Mouse (Mus musculus) olfactory bulb, adult 2 months (tissue): Measurements from ENCODE around the gene Ppp1r18. TPM values are rescaled to one million over a fixed set of nuclear protein-coding genes. Genes with fewer than 3 reads are reported as not detected.

Experiments
- H3K27ac ChIP-seq: fragments of 200-500 bp; 2 replicates; pipeline ENCODE4 v1.5.1; 2012; ENCODE audit warnings: low read depth, low read length; ENCODE audit not compliant: insufficient read depth
- H3K4me1 ChIP-seq: fragments of 200-500 bp; 2 replicates; pipeline ENCODE4 v1.6.1; 2012; ENCODE audit warnings: low read length; ENCODE audit not compliant: control insufficient read depth, insufficient read depth
- H3K4me3 ChIP-seq: fragments of 200-500 bp; 2 replicates; pipeline ENCODE4 v1.5.1; 2012; ENCODE audit warnings: mild to moderate bottlenecking, low read depth, low read length, moderate library complexity; ENCODE audit not compliant: insufficient read depth
- CTCF ChIP-seq: fragments of 200-500 bp; IDR thresholded peaks from 2 replicates; pipeline ENCODE4 v1.5.1; 2012; ENCODE audit warnings: low read depth, mild to moderate bottlenecking, low read length, moderate library complexity; ENCODE audit not compliant: insufficient read depth
- POLR2A ChIP-seq: fragments of 200-500 bp; IDR thresholded peaks from 2 replicates; pipeline ENCODE4 v1.6.1; 2012; ENCODE audit warnings: mild to moderate bottlenecking, low read depth, low read length, moderate library complexity; ENCODE audit not compliant: insufficient read depth
- WGBS: fragments of 180-500 bp; shearing (Covaris S2); methylation state at CpG from one replicate; pipeline ENCODE4 v1.1.7; 2018; 5-methylcytosine and 5-hydroxymethylcytosine counted together
- polyA plus RNA-seq: library from polyadenylated mRNA; stranded (reverse); fragments of >200 nt; gene quantifications from 2 replicates; pipeline ENCODE4 v1.2.4, GENCODE M21; 2012; ENCODE audit warnings: low replicate concordance; ENCODE audit not compliant: missing spikeins, insufficient read depth, insufficient read length

The Ppp1r18 gene
- polyA plus RNA-seq, 1 experiment = not detected

DNA sequence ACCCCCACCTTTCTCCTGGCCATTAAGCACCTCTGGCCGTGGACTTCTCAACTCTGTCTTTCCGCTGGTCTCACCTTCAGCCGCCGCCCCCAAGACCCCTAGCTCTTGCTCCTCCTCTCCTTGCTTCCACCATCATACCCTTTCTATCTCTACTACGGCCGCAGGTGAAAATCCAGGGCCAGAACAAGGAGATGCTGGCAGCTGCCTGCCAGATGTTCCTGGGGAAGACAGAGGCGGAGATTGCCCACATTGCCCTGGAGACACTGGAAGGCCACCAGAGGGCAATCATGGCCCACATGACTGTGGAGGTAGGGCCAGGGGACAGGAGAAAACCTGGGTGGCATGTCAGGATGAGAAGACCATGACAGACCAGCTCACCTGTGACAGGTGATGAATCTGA, 41.0 kb upstream of the Ppp1r18 start:
- WGBS = 80% methylated on average over 7 of the region's 7 CpGs

DNA sequence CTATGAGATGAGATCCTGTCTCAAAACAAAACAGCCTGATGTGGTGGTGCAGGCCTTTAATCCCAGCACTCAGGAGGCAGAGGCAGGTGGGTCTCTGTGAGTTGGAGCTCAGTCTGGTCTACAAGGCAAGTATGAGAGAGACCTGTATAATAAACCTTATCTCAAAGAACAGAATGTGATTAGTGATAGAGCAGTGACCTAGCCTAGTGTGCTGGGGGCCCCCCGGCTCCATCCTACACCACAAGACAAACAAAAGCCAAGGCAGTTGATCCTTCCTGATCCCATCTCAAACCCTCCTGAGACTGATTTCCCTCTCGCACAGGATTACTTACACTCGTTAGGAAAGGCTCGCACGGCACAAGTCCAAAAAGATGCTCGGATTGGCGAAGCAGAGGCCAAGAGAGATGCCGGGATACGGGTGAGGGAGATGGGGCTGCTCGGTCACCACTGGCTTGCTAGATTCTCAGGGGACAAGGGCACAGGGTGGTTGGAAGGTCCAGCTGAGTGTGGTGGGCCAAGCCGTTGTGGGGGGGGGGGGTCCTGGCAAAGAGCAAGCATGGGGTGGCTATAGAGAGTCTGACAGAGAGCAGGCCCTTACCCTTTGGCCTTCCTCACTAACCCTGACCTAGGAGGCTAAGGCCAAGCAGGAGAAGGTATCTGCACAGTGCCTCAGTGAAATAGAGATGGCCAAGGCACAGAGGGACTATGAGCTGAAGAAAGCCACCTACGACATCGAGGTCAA, 40.1 kb upstream of the Ppp1r18 start:
- 89% methylated on average over 13 of the region's 13 CpGs for WGBS
- H3K27ac ChIP-seq = no peak overlapping the region
- H3K4me1 ChIP-seq = peaks cover 21% of the 10 kb centered on the region
- TF ChIP-seq CTCF (no peak), POLR2A (no peak)
- no peak overlapping the region for H3K4me3 ChIP-seq

More for the DNA sequence above, 41.0 kb upstream of the Ppp1r18 start:
- no peak overlapping the region for H3K4me3 ChIP-seq
- peaks cover 18% of the 10 kb centered on the region for H3K4me1 ChIP-seq
- no peak for TF ChIP-seq CTCF
- TF ChIP-seq POLR2A = no peak
- H3K27ac ChIP-seq = no peak overlapping the region

- 7% methylated on average over 21 of the region's 21 CpGs for WGBS
- H3K4me1 ChIP-seq = peaks cover 2% of the 10 kb centered on the region
- TF ChIP-seq POLR2A (no peak), CTCF (peak; percentile 80)
These were observed 35.7 kb upstream of the Ppp1r18 start for GRCm38 (mm10) chr17:35829737-35830136.

GRCm38 (mm10) chr17:35832400-35833238, 32.8 kb upstream of the Ppp1r18 start:
- H3K4me1 ChIP-seq = peaks cover 18% of the 10 kb centered on the region
- no peak overlapping the region for H3K4me3 ChIP-seq
- no peak overlapping the region for H3K27ac ChIP-seq
- TF ChIP-seq POLR2A = no peak
- no peak for TF ChIP-seq CTCF
- whole genome bisulfite sequencing = 71% methylated on average over 8 of the region's 8 CpGs

More at GRCm38 (mm10) chr17:35829737-35830136, 35.7 kb upstream of the Ppp1r18 start:
- Histone ChIP-seq H3K4me3 (no peak overlapping the region), H3K27ac (no peak overlapping the region)

- Histone ChIP-seq H3K27ac (no peak overlapping the region), H3K4me1 (peaks cover 18% of the 10 kb centered on the region), H3K4me3 (no peak overlapping the region)
- no peak for TF ChIP-seq POLR2A
- 28% methylated on average over 5 of the region's 5 CpGs for WGBS
These were observed 32.1 kb upstream of the Ppp1r18 start for GRCm38 (mm10) chr17:35833239-35833751.

GRCm38 (mm10) chr17:35833894-35834293, 31.5 kb upstream of the Ppp1r18 start:
- Histone ChIP-seq H3K4me1 (peaks cover 20% of the 10 kb centered on the region), H3K4me3 (no peak overlapping the region), H3K27ac (no peak overlapping the region)
- 55% methylated on average over 5 of the region's 5 CpGs for WGBS
- TF ChIP-seq CTCF (no peak), POLR2A (no peak)

GRCm38 (mm10) chr17:35834696-35835422, 30.5 kb upstream of the Ppp1r18 start:
- Histone ChIP-seq H3K4me1 (peaks cover 19% of the 10 kb centered on the region), H3K4me3 (no peak overlapping the region), H3K27ac (no peak overlapping the region)
- 59% methylated on average over 26 of the region's 26 CpGs for whole genome bisulfite sequencing
- TF ChIP-seq CTCF (no peak), POLR2A (no peak)

GRCm38 (mm10) chr17:35835424-35836140, 29.8 kb upstream of the Ppp1r18 start:
- 59% methylated on average over 26 of the region's 26 CpGs for WGBS
- Histone ChIP-seq H3K4me1 (peaks cover 17% of the 10 kb centered on the region), H3K4me3 (no peak overlapping the region), H3K27ac (no peak overlapping the region)
- TF ChIP-seq CTCF (no peak), POLR2A (no peak)
